Mouse (Mus musculus) ovary, postnatal 10 days (tissue): ENCODE results near the gene Tnik.

ENCODE experiments used
- DNase-seq: peaks from one replicate; pipeline ENCODE4 v3.0.0; 2022; ENCODE audit warnings: low spot score

The Tnik gene

DNA sequence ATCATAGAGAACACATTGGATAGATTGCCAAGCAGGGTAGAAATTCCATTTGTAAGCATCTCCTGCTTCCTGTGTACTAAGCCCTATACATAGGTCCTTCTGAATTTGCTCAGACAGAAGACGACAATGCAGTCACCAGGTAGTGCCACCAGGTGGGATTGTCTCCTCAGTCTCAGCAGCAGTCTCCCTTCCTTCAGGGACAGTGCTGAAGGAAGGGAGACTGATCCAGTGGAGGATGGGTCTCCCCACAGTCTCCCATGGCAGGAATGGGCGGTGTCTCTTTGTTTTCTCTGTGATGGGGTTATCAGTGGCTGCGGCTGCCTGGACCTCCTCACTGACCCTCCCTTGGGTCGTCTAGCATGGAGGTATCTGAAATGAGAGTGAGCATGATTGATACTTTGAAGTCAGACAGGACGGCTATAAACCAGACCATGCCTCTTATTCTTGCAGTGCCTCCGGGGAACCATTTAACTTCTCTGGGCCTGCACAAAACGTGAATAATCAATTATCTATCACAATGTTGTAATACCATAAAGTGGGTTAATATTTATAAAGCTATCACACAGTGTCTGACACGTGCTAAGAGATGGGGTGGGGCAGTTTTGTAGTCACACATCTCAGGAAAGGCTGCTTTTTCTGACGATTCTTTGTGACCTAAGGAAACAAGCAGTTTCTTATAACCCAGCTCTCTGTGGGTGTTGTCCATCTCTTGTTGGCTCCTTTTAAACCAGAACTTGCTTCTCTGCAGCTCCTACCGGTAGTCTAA, 285.1 kb downstream of the Tnik start:
- DNase-seq: no peak

DNA sequence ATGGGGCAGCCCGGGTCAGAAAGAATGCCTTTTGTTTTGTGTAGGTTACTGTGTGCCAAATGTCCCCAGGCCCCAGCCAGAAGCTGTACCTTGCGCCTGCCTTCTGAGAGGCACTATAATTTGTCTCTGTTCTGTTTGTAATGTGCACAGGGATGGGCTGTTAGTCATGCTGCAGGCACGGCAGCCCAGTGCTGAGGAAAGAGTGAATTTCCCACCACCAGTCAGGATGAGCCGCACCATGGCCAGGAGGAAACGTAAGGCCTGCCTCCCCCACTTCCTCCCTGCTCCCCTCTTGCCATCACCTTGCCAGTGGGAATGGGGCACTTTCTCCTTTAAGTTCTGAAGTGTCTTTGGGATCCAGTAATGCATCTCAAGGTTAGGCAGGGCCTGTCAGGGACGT, 286.4 kb downstream of the Tnik start:
- DNase-seq: no peak

DNA sequence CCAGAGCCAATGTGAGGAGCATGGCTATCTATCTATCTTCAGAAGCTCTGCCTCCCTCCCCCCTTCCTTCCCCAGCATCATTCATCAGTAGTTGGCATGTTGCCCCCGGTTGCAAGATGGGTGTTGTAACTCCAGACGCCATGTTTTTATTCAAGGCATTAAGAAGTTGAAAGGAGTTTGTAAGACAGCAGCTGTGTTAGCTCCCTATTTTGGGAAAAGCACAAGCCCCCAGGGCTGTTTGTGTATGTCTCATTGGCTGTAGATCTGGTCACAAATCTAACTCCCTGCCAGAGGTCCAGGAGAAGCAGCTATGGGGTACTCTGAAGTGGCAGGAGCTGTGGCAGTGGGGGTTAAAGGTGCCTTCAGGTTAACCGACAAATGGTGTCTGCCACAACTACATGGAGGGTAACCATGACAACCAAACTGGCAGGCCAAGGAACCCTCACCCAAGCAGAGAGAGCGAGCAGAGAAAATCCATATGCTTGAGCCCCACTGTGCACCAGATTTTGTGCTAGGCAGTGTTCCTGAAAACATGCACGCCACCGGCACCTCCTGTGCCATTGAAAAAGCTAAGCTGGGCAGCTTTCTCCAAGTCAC, 287.6 kb downstream of the Tnik start:
- no peak for DNase-seq

DNA sequence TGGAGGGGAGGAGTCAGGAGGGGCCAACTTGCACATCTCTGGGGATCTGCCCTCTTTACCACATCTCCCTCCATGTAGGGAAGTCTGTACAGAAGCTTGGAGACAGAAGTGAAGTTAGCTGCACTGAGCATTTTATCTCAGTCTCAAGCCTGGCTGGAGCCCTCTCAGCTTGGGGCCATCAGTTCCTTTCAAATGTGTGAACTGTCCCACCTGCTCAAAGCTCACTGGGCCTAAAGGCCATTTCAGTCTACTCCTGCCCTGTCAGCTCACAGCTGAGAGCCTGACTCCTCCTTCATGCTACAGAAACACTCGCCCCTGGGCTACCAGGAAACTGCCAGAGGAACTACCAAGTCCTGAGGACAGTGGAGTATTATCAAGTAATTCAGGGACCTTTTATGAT, 288.7 kb downstream of the Tnik start:
- DNase-seq: no peak

DNA sequence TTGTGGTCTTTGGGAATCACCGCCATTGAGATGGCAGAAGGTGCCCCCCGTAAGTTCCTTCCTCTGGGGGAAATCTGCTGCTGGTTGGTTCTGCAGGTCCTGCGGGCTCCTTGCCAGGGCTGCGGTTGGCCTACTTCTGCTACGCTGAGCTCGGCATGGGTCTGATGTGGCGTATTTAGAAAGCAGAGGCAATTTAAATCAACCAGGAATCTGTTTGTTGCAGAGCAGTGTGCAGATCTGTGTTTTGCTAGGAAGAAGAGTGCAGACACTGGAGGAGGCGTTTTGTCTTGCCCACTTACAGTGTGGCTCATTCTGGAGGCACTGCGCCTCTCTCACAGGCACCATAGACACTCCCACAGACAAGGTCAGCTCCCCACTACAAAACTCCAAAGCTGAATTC, 291.9 kb downstream of the Tnik start:
- no peak for DNase-seq

DNA sequence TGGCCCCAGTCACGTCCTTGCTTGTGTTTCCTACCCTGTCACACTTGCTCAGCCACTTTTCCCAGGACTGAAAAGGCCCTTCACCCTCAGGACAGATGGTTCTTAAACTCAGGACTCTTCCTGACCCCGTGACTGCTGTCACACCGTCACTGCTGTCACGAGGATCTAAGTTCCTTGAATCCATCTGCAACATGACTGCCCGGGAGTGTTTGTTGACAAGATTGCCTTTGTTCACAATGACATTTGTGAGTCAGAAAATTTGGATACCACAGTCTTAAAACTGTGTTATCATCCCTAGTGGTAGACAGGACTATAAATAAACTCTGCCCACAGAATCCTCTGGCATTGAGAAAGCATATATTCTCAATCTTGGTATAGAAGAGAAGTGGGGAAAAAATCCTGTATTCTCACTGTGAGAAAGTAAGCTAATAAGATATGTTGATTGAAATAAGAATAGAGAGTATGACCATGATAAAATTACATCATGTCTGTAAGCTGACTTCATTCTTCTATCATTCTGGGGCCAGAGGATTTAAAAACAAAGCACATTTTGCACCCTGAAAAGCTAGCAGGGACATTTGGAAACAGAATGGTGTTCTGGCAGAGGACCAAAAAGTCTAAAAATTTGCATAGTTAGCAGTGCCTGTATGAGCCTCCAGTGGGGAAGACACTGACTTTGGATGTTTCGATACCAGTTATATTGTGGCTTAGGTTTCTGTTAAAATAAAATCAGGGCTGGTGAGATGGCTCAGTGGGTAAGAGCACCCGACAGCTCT, 293.0 kb downstream of the Tnik start:
- DNase-seq: no peak

DNA sequence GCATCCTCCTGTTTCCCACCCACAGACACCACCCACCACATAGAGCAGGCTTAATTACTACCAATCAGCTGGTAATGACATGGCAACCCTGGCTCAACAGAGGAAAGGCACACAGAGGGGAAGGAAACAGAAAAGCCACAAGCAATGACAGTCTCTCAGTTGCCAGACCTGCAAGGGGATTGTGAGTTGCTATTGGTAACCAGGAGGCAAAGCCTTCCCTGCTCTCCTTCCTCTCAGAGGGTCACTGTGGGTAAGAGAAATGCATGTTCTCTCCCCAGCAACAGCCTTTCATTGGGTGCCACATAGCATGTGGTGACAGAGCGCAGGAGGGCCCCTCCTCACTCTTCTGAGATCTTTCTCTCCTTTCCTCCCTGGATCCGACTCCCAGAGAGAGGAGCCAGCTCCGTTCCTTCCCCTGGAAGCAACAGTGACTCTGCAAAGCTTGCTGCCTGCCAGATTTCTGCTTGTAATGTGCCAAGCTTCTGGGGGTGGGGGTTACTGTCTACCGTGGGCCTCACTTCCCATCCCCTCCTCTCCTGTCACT, 295.4 kb downstream of the Tnik start:
- no peak for DNase-seq

DNA sequence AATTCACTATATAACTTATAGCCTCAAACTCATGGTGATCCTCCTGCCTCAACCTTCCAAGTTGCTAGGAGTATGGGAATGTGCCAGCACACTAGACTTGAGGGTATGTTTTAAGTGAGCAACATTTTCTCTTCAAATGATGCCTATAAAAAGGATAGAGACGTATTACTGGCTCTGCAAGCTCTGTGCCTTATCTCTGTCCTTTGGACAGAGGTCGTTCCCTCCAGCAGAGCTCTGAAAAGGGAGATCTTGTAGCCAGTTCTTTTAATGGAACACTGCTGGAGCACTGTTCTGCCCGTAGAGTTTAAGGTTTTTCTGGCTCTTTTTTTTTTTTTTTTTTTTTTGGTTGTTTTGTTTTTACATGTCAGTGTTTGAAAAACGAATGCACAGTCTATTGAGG, 298.4 kb downstream of the Tnik start:
- DNase-seq: no peak

DNA sequence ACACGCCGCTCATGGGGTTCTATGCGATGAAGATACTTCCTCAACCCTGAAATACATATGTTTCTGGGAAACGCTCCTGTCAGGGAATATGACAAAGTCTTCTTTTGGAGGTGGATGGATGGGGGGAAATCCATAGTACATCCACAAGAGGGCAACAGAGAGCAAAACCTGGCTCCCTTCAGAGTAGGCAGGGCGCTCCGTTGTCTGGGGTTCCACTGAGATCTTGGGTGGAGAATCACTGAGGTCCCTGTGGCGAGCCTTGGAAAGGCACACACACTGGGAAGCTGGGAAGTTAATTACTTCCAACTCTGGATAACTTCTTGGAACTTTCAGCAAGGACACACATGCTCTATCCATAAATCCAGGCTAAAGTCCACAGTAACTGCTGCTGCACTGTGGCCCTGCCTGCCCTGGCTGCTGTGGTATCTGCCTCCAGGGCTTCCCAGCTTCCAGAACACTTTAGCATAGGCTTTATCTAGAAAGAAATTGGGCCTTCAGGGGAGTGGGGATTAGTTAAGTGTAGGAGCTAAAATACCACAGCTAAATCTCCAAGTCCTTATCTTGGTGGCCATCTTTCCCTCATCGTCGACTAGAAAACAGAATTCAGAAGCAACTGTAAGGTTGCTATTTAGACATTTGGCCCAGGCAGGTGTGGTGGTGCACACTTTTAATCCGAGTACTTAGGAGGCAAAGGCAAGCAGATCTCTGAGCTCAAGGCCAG, 299.8 kb downstream of the Tnik start:
- DNase-seq: no peak

DNA sequence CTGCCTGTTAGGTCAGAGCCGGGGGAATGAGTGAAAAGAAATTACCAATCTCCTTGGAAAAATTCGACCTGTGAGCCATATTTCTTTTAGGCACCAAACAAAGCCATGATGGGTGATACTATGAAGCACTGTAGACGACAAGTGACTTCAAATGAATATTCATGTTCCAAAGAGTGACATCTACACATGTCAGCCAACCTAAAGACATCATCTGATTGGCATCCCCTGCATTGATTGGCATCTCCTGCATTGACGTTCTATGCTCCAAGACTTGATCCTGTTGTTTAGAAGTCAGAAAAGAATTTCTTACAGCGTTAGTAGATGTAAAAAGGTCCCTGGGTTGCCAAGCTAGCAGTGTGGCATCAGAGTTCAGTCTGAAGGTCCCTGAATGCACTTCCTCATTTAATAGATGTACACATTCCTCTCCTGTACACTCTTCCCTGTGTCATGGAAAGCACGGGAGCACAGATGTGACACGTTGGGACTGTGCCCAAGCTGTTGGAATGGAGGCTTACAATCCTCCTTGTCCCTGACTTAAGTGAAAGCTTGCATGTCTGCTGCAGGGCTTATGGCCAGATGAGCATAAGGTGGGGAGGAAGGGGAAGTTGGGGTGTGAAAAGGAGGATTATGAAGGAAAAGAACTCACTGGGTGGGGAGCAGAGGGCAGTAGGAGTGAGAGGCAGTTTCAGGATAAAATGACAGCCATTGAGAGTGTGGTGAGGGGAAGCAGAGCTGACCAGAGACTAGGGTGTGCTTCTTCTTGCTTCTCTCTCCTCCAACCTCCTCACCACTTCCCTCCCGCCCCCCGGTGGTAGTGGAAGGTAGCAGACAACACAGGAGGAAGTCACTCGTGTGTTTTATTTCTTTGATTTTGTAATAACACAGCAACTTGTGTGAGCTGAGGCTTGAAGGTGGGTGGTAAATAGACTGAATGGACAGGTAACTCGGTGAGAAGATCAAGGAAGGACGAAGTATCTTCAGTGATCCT, 301.6 kb downstream of the Tnik start:
- DNase-seq: no peak

DNA sequence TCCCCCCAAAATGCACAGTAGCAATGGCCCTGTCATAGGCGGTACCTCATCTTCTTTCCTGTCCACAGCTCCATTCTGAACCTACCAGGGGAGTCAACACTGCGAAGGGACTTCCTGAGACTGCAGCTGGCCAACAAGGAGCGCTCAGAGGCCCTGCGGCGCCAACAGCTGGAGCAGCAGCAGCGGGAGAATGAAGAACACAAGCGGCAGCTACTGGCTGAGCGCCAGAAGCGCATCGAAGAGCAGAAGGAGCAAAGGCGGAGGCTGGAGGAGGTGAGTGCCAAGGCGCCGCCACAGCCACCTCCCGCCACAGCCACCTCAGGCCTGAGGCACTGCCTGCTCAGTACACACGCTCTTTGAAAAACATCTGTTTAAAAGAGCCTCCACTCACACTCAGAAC, 314.3 kb downstream of the Tnik start:
- no peak for DNase-seq

DNA sequence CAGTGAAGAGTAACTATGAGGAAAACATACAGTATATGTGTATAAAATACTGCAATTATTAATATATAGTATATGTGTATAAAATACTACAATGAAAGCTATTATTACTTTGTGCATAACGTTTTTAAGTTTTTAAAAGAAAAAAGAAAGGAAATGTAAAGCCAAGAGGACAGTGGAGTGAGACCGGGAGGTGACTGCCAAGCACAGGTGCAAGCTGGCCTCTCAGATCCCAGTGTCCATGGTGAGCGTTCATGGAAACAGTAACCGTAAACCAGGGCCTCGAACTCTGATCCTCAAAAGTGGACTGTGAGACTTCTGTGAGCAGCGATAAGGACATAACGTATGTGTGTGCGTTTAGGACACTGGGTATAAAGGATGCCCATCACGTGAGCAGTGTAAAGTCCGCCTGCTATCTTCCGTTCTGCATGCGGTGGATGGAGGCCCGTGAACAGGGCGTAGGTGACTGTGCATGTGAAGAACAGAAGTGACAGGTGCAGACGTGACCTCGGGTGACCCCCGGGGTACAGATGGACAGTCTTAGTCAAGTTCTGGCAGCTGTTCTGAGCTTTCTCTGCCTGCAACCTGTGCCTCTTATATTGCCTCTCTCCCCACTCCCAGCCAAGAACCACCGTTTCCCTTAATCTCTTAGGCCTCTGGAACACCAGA, 316.1 kb downstream of the Tnik start:
- DNase-seq: no peak

DNA sequence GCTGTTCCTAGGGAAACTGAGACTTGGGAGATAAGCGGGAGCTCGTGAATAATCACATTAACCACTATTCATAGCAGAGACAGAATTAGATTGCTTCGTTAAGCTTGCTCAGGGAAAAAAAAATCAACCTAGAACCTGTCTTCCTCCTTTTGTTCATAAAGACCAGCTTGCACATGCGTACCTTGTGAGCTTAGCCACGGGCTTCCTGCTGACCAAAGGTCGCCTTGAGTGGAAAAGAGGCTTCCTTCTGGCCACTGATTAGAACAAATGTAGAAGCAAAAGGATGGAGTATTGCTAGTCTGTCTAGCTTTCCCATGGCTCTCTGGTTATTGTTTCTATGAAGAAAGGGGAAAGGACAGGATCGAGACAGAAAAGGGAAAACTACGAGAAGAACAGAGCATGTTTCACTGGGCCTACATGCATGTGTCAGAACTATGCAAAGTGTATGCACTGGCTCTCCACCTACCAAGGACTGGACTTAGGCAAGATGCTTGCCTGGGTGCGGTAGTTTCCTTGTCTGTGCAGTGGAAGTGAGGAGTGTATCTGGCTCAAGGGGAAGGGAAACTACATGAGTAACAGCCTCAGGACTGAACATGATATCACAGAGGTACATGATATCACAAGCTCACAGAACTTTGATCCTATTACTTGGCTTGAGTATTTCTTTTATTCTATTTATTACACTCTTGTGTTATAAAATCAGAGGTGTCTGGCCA, 322.9 kb downstream of the Tnik start:
- no peak for DNase-seq

DNA sequence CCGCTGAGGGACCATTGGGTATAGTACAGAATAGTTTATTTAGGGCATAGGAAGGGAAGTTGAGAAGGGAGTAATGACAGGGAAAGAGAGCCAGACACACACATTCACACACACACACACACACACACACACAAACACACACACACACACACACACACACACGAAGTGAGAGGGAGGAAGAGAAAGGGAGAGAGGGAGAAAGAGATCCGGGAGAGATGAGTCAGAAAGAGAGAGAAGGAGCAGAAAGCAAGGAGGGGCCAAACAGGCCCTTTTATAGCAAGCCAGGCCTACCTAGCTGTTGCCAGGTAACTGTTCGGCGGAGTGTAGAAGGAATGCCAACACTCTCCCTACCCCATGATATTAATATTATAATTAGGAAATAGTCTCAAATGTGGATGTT, 324.8 kb downstream of the Tnik start:
- DNase-seq: no peak

DNA sequence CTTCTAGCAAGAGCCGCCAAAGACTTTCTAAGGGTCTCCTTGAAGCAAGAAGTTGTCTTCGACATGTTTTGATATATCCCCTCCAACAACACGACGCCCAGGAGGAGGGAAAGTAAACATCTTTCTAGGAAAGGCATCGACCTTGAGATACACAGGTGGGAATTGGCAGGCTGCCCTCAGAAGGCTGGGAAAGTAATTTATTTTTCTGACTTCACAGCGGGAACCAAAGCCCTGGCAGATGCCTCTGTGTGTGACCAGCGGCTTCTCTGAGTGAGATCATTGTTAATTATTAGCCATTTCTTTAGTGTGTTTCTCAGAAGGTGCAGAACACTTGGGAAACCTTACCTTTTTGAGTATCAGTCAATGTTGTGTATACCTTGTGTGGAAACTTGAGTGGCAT, 328.3 kb downstream of the Tnik start:
- DNase-seq: no peak

DNA sequence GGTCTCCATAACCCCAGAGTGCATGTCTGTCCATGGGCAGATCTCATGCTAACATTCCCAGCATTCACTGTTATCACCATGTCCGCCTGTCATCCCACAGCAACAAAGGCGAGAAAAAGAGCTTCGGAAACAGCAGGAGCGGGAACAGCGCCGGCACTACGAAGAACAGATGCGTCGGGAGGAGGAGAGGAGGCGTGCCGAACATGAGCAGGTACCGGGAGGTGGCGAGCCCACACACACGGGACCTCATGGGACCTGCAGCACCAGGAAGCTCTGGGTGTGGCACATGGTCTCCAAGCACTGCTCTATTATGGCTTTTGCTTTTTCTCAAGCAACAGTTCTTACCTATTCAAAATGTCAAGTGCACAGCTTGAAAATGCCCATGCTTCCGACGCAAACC, 330.9 kb downstream of the Tnik start:
- DNase-seq: no peak

DNA sequence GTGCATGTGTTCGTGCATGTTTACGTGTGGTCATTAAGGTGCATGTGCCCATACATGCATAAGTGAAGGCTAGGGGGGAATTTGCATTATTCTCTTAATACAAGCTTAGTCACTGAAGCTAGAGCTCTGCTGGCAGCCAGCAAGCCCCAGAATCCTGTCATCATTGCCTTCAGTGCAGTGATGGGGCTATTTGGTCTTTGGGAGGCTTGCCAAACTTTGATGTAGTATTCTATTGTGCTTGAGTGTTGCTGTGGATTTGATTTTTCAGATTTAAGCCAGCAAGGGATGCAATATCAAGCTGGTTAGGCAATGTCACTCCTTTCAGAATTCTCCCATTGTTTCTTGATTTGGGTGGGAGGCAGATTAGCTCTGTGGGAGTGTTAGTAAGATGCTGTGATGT, 336.5 kb downstream of the Tnik start:
- DNase-seq: no peak

DNA sequence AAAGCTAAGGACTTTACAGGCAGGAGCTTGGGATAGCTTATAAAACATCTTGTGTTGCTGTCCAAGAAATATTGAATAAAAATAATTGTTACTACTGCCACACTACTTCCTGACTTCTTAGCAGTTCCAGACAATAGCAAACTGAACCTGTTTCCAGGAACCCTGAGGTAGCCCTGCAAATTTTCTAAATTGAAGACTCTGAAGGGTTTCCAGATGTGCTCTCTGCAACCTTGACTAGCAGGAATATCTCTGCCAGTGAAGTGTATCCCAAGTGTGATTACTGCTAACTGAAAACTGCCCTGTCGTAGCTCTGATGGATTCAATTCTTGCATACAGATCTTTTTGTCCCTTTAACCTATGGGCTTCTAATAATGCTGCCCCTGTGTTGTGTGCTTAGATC, 343.7 kb downstream of the Tnik start:
- DNase-seq: no peak

DNA sequence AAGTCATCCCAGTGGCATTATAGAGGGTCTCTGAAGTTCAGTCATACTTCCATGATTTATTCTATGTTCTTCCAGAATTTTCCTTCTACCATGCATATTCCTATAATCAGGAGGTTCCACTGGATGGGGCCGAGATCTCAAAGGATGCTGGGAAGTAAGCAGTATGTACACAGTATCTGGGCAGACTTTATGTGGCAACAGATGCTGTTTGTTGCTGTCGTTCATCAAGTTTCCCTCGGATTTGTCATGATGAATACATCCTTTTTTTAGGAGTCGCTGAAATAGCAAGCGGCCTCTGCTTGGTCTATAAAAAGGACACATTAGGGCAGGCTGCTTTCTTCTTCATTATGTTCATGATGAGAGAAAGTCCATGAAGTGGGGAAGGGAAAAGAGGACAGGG, 349.3 kb downstream of the Tnik start:
- no peak for DNase-seq

DNA sequence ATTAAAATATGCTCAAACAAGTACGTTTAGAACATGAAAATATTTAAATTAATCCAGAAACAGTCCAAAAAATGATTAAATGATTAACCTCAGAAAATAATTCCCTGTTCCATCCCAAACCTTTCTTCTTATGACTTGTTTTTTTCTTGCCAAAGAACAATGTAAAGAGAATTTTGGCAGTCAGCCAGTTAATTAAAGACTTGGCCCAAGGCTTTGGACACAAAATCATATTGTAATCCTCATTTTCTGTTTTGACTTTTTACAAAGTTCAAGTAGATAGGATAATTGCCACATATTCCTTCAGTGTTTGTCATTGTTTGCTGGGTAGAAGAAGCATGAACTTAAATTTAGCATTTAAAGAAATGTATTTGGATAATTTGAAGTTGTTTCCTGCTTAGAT, 353.4 kb downstream of the Tnik start:
- no peak for DNase-seq
